Mouse (Mus musculus) adipocyte (in vitro differentiated cells): ENCODE measurements at regions not wholly inside any gene's neighbourhood (a gene's known extent, or its start where the extent isn't known, plus 50 kb on each side); places are given as distances from the start of the nearest gene placed in this dataset.
A peak's percentile ranks its signal among the peaks of the same experiment; 100 is the strongest.

Experiments
- DNase-seq: peaks from one replicate; pipeline ENCODE4 v3.0.0-alpha.2; 2016; ENCODE audit warnings: low spot score

DNA sequence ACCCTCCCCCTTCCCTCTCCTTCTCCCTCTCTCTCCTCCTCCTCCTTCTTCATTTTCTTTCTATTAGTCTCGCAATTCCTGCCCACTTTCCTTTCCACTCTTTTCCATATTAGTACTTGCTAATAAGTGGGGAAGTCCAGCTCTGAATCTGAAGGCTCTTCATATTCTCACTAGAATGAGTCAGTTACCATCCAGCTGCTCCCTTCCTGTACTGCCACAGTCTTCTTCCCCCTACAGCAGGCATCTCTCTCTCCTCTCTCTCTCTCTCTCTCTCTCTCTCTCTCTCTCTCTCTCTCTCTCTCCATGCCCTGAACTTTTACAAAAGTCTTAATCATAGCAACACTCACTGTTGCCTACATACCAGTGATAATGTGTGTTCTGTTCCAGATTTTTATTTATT, 226.6 kb upstream of the Pter start:
- no peak for DNase-seq

DNA sequence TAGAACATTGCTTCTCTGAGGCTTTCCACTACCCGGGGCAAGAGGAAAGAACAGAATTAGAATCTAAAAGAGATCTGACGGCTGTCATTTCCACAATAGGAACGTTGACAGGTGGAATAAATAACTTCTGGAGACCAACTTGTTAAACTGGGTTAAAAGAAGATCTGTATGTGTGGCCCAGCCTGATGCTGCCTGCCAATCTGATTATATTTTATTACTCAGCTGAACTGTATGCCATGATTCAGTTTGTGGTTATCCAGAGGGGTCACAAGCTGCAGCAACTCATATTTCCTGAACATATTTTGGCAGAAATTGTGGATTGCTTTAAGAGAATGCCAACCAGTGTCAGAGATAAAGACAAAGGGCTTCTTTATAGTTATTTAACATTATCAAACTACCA, 224.5 kb upstream of the Pter start:
- no peak for DNase-seq

DNA sequence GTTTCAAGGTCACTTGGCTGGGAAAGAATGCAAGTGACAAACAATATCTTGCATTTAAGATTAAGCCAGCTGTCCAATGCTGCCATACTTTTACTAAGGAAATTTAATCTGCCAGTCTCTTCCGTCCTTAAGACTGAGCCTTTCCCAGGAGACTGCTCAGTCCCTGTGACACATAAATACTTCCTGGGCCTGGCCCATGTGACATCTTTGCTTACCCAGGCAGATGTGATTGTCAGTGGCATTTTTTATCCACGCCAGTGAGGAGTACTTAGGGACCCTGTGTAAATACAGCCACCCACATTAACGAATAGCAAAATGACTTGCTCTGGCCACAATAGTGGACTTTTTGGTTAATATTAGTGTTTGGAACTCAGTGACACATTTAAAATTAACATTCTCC, 216.3 kb upstream of the Pter start:
- DNase-seq, result no peak

DNA sequence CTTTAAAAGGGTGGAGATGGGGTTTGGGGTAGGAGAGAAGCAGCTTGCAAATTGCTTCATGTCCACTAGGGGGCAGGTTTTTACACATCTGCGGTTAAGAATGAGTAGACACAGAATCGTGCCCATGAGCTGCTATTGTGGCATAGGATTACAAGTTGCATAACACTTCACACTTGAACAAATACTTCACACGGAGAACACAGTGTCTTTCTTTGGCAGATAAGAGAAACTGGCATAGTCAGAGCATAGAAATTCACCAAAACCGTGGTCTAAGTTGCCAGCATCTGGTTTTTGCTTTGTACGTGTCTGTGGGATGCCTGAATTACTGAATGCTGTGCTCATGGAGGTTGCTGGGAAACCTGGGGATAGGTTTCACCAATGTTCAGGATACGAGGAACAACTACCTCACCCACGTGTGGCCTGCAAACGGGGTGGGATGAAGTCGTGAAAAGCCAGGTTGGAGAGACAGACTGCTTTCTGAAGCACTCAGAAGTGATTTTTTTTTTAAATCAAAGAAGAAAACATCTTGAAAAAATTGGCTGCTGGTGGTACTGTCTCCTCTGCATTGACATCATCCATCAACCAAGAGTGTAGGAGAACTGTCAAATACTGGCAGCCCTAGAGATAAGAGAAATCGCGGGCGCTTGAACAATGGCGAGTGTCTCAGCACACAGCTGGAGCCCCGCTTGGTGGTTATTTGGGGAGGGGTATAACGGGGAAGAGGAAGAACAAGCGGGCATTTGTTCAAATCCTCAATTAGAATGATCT, 214.5 kb upstream of the Pter start:
- DNase-seq, result peak; percentile 82

DNA sequence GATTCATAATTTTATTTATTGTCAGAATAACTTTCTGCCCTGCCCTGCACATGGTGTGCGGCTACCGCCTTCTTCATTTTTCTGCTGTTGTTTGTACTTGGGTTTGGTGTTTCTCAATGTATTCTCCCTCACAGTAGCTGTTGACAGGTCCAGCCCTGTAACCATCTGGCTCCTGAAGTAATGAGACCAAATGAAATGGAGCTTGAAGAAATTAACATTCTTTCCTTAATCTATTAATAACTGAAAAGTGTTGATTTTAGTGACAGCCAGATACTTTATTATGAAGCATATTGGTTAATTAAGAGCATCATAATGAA, 214.0 kb upstream of the Pter start:
- no peak for DNase-seq

DNA sequence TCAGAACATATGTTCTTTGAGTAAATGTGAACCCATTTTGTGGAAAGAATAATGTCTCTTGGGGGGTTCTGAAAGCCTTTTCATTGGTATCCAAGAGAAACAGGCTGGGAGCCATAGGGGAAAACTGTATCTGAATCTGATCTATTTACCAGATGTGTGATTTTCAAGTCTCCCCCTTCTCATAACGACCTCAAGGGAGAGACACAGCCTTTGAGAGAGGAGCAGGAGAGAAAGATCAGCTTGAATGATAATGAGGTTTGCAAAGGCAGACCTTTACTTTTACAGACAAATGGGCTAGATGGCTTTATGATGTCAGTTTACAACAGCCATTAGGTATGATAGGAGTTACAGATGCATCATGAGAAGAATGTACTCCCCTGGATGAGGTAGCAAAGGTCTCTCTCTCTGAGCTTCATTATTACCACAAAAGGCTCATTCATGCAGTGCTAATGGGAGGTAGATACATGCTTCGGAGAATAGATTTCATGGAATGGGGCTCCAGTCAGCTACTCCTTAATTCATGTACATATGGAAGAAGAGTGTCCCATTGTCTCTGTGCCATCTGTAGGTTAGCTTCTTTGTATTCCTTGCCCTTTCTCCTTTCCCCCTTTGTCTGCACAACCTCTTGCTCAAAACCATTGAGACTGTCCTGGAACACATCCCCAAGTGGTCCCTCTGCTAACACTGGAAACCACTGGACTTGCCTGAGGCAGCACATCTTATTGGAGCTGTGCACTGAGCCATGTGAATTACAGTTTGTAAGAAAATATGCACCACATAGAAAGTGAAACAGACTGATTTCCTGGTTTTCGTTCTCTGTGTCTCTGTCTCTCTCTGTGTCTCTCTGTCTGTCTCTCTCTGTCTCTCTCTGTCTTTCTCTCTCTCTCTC, 207.5 kb upstream of the Pter start:
- DNase-seq, result no peak

DNA sequence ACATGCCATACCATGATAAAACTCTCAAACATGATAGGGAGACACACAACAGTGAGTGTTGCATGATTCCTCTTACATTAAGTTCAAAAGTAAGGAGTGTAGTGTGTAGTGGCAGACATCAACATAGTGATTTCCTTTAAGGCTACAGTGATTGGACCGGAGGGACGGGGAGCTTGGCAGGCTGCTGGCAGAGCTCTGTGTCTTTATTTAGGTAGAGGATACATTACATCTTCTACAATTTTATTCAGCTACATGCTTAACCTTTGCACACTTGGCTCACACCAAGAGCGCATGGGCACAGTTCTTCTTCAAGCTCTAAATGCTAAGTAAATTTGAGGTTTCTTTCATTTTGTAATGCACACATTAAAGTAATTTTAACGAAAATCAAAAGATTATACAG, 194.6 kb upstream of the Pter start:
- no peak for DNase-seq

DNA sequence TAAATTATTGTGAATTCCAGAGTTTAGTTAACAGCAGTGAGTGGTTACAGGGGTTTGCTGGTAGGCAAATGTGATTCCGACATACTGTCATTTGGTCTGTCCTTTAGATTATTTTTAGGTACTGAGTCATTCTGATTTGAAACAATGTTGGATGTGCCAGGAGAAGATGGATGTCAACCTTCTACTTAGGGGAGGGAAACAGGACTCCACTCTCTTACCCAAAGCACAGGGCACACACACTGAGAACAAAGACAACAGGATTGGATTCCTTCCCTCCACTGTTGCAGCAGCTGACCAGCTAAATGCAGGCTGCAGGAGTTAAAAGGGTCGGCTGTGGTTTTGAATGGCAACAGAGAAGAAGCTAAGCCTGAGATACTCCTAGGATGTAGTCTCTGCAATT, 186.7 kb upstream of the Pter start:
- DNase-seq, result no peak

DNA sequence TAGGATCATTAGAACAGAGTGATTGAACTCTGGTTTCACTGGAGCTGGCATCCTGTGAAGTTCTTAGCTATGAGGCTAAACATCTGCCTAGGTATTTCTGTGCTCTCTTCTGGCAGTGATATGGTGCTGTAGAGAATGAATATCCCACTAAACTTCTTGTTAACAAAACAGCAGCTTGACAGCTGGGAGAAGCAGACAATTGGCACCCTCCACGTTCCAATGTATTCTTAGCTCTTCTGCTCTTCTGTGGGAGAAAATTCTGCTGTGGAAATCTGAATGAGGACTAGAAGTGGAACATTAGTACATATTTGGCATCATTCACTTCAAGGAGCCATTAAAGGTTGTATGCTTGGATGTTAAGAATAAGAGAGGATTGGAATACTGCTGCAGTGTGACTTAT, 177.0 kb upstream of the Pter start:
- DNase-seq, result no peak

DNA sequence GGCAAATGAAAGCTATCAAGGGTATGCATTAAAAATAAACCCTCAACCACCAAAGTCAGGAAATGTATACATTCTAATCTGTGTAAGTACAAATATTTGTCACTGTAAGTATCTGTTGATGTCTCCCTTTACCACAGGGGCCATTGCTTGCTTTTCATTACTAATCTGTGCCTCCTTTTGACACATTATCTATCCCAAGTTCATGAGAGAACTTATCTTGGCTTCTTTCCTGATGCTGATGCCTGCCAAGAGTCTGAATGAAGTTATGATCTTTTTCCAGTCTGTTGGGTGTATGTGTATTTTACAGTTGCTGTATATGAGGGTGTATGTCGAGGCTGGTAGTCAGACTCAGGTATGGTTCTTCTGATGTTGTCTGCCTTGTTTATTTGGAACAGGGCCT, 165.0 kb upstream of the Pter start:
- peak; percentile 50 for DNase-seq

DNA sequence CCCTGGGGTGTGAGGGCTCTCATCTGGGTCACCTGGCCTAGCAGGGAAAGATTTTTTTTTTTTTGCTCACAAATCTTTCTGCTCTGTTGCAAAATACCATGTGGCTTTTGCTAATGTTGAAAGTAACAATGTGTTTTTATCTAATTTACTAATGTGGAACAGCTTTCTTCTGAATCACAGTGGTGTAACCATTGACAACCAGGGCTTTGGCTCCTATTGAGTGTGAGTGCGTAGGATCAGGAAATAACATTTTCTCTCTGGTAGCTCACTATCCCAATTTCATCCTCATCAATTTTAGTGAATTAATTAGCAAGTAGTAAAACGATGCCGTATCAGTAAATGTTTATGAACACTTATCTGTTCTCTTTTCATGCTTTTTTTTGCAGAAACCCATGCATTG, 163.9 kb upstream of the Pter start:
- no peak for DNase-seq

DNA sequence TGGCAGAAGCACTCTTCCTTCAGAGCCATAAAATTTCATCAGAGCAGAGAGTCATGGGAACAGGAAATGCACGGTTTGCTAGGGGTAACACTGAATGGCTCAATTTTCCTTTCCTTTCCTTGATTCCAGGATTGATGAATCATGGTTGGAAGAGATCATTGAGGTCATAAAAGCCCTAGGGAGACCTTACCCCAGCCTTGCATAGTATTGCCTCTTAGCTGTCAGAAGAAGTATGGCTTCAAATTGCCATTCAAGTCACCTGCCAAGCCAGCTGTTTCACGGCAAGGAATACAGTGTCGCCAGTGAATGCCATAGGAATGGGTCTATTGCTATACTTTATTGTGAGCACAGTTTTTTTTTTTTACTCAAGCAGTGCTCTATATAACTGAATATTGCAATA, 162.4 kb upstream of the Pter start:
- DNase-seq, result peak; percentile 3

DNA sequence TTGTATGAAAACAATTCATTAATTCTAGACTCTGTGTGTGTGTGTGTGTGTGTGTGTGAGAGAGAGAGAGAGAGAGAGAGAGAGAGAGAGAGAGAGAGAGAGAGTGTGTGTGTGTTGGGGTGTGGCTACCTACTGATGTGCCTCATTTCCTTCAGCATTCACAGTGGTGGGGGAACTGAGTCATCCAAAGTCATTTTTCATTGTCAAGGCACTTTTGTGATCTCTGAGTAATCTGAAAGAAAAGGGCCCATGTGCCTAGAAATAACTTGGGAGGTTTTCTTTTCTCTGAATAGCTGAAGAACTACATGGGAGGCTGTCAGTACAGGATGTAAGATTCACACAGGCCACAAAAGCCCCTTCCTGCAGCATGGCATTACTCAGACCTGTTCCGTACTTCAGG, 159.3 kb upstream of the Pter start:
- no peak for DNase-seq

DNA sequence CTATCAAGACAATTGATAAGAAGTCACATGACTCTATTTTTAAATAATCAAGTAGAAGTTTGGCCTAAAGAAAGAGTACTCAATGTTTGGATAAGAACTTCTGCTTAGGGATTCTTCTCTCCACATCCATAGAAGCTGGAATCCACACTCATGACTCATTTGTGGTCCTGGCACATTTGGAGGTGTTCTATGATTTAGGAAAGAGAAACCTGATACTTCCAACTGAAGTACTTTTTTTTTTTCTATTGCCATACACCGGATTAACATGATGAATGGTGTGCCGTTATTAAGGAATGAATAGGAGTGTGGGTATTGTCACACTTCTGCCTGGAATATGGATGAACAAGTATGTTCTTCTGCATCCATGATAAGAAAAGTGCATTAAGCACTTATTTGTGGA, 158.5 kb upstream of the Pter start:
- DNase-seq, result no peak

DNA sequence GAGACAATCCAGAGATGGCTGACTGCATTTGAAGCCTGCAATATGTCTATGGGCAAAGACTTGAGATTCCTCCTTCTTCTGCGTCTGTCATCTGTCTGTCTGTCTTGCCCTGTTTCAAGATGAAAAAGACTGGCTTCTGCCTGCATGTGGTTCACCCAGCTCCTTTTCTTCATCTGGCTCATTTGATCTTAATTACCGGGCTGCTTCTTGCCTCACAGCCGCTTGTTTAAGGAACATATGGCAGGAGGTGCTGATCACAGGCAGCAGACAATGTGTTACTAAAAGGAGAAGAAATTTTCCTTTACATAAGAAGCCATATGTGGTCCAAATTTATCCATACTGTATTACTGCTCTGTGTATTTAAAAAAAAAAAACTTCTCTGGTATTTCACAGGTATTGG, 147.0 kb upstream of the Pter start:
- no peak for DNase-seq

DNA sequence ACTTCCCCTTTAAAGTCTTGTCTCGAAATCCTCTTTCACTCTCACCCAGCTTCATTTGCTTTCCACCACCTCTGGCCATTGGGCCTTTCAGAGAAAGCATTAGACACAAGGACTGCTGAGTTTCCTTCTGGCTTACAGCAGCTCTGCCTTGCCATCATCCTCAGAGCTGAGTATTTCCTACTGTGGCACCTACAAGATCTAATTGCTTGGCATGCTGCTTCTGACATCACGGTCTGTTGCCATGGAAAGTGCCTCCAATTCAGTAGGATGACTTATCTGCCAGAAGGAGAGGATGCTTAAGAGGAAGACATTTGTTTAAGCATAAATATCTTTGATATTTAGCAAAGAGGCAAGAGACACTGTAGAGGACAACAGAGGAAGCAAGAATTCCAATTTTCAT, 146.1 kb upstream of the Pter start:
- DNase-seq, result no peak

DNA sequence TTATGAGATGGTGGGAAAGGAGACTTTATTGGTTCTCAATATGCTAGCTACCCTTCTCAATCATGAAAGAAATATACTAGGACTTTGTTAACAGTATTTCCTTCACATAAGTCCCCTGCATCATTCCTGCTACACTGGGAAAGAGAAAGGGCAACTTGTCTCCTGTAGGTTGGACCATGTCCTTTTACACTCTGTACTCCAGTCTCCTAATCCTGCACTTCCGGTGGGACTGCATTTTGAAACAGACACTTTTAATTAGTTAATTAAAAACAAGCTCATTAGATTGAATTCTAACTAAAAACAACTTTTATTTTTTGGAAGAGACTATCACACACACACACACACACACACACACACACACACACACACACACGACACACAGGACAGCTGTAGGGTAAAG, 131.2 kb upstream of the Pter start:
- no peak for DNase-seq

DNA sequence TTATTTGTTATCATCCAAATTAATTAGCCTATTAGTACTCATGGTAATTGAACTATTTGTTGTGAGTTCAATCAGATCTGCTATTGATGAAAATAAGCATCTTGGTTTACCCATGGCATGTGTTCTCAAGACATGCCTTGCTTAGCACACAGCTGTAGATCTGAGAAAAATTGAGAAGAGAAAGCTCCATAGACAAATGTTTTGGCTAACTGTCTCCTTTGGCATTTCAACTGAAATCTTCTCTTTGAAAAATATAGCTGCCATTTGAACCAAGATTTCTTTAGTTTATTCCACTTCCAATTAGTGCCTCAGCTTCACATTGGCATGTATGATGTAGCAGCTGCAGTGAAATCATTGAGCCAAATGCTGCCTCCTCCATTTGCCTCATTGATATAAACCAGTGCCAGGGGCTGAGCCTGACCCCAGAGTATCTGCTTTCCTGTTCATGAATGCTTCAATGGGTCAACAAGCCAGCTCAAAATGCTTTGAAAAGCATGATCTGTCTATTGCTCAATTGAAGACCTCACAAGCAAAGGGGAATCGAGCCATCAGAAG, 126.1 kb upstream of the Pter start:
- no peak for DNase-seq

DNA sequence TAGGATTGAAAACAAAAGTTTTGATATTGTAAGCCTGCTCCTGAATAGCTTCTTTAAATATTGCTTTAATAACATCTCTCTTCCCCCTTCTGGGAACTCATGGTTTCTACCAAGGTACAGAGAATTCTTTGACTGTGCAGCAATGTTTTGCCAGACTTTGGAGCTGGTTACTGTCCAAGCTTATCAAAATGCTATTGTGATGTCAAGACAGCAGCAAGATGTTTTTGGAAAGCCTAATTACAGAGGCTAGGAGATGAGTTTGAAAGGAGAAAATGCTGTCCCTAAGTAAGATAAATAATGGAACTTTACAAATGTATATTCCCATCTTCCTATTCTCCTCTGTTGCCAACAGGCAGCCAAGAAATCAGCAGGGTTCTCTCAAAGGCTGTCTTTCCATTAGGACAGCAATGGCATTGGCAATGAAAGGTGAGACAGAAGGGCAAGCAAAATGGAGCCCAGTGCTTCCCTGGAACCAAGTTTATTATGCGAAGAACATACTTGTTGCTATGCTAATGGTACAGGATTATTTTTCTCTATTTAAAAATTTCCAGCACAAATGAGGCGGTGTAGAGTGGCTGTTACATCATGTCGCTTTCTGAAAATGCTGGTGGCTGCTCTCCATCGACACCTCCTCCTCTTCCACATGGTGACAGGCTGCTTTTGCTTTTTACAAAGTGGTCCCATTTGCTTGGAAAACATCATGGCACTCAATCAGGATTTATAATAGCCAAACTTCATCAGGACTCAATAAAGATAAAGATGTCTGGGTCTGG, 124.5 kb upstream of the Pter start:
- no peak for DNase-seq

DNA sequence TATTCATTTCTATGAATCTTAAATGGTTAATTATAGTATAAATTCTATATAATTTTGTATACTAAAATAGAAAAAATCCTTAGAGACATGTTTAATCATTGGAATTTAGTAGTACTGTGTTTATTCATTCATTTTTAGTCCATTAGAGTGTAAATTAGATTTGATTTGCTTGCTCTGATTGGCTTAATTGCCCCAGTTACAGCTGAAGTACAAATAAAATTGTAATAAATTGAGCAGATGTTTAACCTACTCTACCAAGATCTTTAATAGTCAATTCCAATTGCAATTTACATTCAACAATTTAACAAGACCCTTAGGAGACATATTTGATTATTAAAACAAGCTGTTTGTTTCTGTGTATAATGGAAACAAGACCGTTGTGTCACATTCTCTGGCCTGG, 121.2 kb upstream of the Pter start:
- DNase-seq, result no peak

DNA sequence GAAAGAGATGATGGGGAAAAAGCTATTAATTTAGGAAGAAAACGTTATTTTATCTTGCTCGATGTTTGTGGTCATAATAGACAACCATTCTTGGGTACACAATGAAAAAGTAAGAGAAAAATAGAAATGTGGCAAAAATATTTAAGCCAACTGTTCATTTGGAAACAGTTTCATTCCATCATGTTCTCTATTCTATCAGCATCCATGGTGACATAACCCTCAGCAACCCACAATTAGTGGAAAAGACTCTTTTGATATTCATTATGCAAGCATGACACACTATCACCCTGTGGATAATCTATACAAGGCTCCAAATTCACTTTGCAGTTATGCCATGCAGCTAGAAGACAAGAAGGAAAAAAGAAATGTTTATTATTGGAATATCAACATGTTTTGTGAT, 118.7 kb upstream of the Pter start:
- no peak for DNase-seq

DNA sequence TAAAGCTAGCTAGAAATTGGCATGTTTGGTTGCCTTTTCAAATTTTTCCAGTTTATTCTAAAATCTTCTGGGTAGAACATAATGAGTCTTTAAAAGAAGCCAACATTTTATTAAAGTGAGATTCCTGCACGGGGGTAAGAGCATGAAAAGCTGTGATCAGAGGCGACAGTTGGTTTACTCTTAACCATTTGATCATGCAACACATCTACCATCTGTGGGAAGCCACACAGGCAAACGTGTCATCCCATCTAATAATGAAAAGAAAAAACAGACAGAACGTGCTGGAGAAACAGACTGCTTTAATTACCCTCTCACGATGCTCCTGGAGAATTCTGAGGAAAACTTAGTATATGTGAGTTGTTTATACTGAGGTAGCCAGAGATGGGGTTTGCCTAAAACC, 115.4 kb upstream of the Pter start:
- DNase-seq, result no peak

DNA sequence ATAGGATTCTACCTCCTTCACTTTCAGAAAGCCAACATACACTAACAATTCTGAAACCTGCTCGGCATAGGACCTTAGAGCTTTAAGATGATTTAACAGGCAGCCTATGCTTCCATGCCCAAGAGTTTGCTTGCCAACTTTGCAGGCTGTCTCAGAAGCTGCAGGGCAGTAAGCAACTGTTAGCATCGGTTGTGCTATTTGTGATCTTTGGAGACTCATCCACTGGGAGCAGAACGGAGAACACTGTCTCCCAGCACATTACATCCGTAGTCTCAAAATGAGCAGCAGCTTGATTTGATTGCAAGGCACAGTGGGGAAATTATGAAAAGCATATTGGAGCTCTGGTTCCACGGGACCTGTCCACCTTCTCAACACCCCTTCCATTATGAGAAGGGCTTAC, 108.5 kb upstream of the Pter start:
- DNase-seq, result no peak
